In the genomic region with DNA sequence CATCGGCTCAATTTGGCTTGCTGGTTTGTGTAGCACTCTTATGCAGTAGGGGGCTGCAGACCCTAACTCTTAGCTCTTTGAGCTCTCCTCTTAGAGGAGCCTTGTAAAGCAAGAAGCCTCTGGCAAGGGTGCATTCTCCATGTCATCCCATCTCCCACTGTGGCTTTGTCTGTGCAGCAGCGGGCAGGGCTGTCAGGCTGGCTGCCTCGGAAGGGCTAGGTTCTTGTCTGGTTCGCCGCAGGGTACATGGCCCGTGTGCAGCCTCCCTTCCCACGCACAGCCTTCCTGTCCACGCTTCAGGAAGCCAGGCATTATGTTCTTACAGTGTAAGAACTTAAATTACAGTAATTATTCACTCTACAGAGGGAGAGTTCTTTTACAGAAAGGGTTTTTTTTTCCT, we compare ENCODE assay signal across 10 mouse cellular contexts. TPM values are rescaled to one million over a fixed set of nuclear protein-coding genes. Genes with fewer than 3 reads are reported as not detected.
DNase-seq lines count a peak whose midpoint lies in the region; ATAC-seq lines count a peak whose summit lies in the region.
"Had no signal": no experiment of that assay in that cellular context is flagged by ENCODE, and none has a peak within 500 bp of the region (broad histone marks: within the 10 kb centered on the region; RNA-seq: fewer than 3 reads in every experiment).

No protein-coding gene starts in this region.

- H3K27me3 ChIP-seq in megakaryocyte, embryonic 14.5 days (replicated peaks) = no peaks in the 10 kb centered on the region
- no peaks in the 10 kb centered on the region for H3K27me3 ChIP-seq in embryonic facial prominence, embryonic 10.5 days (replicated peaks; ENCODE audit: low read depth, poor library complexity, severe bottlenecking)
- H3K27me3 ChIP-seq in hindbrain, embryonic 11.5 days (ENCODE audit: control insufficient read depth, insufficient read depth, low read length) = no peaks in the 10 kb centered on the region
- no peaks in the 10 kb centered on the region for H3K27me3 ChIP-seq in neural tube, embryonic 15.5 days (replicated peaks)
- H3K27me3 ChIP-seq: liver, embryonic 15.5 days had no signal

- WGBS in embryonic facial prominence, embryonic 10.5 days = 42% methylated on average over 8 of the region's 8 CpGs
- WGBS in hindbrain, embryonic 11.5 days = 45% methylated on average over 8 of the region's 8 CpGs
- whole genome bisulfite sequencing in neural tube, embryonic 15.5 days = 40% methylated on average over 8 of the region's 8 CpGs

- peak overlapping the region; percentile 62 for H3K4me3 ChIP-seq in megakaryocyte, embryonic 14.5 days (replicated peaks)
- peak overlapping the region; percentile 1; the same call in 1 of the 2 replicates for H3K4me3 ChIP-seq in embryonic facial prominence, embryonic 10.5 days
- H3K4me3 ChIP-seq in hindbrain, embryonic 11.5 days (ENCODE audit: low read depth, low read length) = no peak overlapping the region
- no peak overlapping the region for H3K4me3 ChIP-seq in neural tube, embryonic 15.5 days (replicated peaks)
- H3K4me3 ChIP-seq: liver, embryonic 15.5 days had no signal

- peaks cover 44% of the 10 kb centered on the region for H3K4me1 ChIP-seq in megakaryocyte, embryonic 14.5 days
- H3K4me1 ChIP-seq in embryonic facial prominence, embryonic 10.5 days = peaks cover 23% of the 10 kb centered on the region
- H3K4me1 ChIP-seq in hindbrain, embryonic 11.5 days (replicated peaks; ENCODE audit: control insufficient read depth, insufficient read depth, low read length) = no peaks in the 10 kb centered on the region
- peaks cover 20% of the 10 kb centered on the region for H3K4me1 ChIP-seq in neural tube, embryonic 15.5 days

- H3K9ac ChIP-seq in hindbrain, embryonic 11.5 days (ENCODE audit: low read depth, low read length) = peak overlapping the region; percentile 31; the same call in 1 of the 2 replicates
- no peak overlapping the region for H3K9ac ChIP-seq in neural tube, embryonic 15.5 days (replicated peaks)
- H3K9ac ChIP-seq: liver, embryonic 15.5 days had no signal

- no peaks in the 10 kb centered on the region for H3K9me3 ChIP-seq in megakaryocyte, embryonic 14.5 days
- H3K9me3 ChIP-seq in embryonic facial prominence, embryonic 10.5 days = no peaks in the 10 kb centered on the region
- H3K9me3 ChIP-seq in hindbrain, embryonic 11.5 days (ENCODE audit: control insufficient read depth, low read length) = no peaks in the 10 kb centered on the region
- H3K9me3 ChIP-seq in neural tube, embryonic 15.5 days (replicated peaks) = no peaks in the 10 kb centered on the region
- H3K9me3 ChIP-seq: liver, embryonic 15.5 days had no signal

- H3K36me3 ChIP-seq in megakaryocyte, embryonic 14.5 days (replicated peaks; ENCODE audit: low read length) = peaks cover 33% of the 10 kb centered on the region
- peaks cover 29% of the 10 kb centered on the region for H3K36me3 ChIP-seq in embryonic facial prominence, embryonic 10.5 days (replicated peaks)
- no peaks in the 10 kb centered on the region; the same call in 1 of the 2 replicates for H3K36me3 ChIP-seq in hindbrain, embryonic 11.5 days (ENCODE audit: control insufficient read depth, insufficient read depth, low read length)
- H3K36me3 ChIP-seq in neural tube, embryonic 15.5 days = peaks cover 4% of the 10 kb centered on the region

- peak overlapping the region; percentile 45; the same call in 1 of the 2 replicates for H3K27ac ChIP-seq in embryonic facial prominence, embryonic 10.5 days (replicated peaks)
- 0 out of 2 replicates have a peak overlapping the region, but pooled peaks have one; percentile 24 for H3K27ac ChIP-seq in hindbrain, embryonic 11.5 days (ENCODE audit: low read depth, low read length)
- H3K27ac ChIP-seq in neural tube, embryonic 15.5 days (replicated peaks) = peak overlapping the region; percentile 29
- H3K27ac ChIP-seq: liver, embryonic 15.5 days had no signal

- no peak overlapping the region for H3K4me2 ChIP-seq in hindbrain, embryonic 11.5 days (replicated peaks; ENCODE audit: low read depth, low read length)
- no peak overlapping the region for H3K4me2 ChIP-seq in neural tube, embryonic 15.5 days
- H3K4me2 ChIP-seq: liver, embryonic 15.5 days had no signal

- DNase-seq in embryonic facial prominence, embryonic 10.5 days (ENCODE audit: low spot score) = no peak
- no peak for DNase-seq in hindbrain, embryonic 11.5 days (ENCODE audit: low spot score)
- no peak for DNase-seq in thymus, postnatal 14 days
- no peak for DNase-seq in thymus, postnatal 0 days (ENCODE audit: low spot score)
- DNase-seq: kidney, postnatal 25 days had no signal

- no peak for ATAC-seq in megakaryocyte, adult 5-6 weeks (ENCODE audit: poor library complexity, severe bottlenecking)
- ATAC-seq in hindbrain, embryonic 11.5 days (ENCODE audit: low FRiP score) = no peak
- no peak; the same call in 1 of the 2 replicates for ATAC-seq in neural tube, embryonic 15.5 days (ENCODE audit: low FRiP score)

RNA-seq across cellular contexts. Expression of a gene that starts 5.6 kb away (rescaled TPM):
- 65.2 and 126 TPM in 2 replicates for polyA plus RNA-seq in megakaryocyte, embryonic 14.5 days (2012; ENCODE audit: insufficient read depth, low replicate concordance)
- total RNA-seq in megakaryocyte, adult 5-6 weeks (2015) = 44.6 and 45.0 TPM in 2 replicates
- total RNA-seq in megakaryocyte, adult 5-6 weeks (2017) = 60.6 and 61.0 TPM in 2 replicates
- 56.2 and 56.4 TPM in 2 replicates for polyA plus RNA-seq in embryonic facial prominence, embryonic 10.5 days (2016; fragmentation: Nextera tagmentation; extraction: Ambion mirVana)
- 52.5 and 54.2 TPM in 2 replicates for polyA plus RNA-seq in hindbrain, embryonic 11.5 days (2014; fragmentation: Nextera tagmentation; extraction: Ambion mirVana)
- polyA plus RNA-seq in neural tube, embryonic 15.5 days (2015; fragmentation: Nextera tagmentation; extraction: Ambion mirVana) = 58.5 and 58.8 TPM in 2 replicates
- 60.1 and 66.6 TPM in 2 replicates for polyA plus RNA-seq in thymus, postnatal 0 days (2015; fragmentation: Nextera tagmentation; extraction: Ambion mirVana)

RNA-seq across cellular contexts. Expression of a gene that starts 5.6 kb away (rescaled TPM):
- polyA plus RNA-seq in megakaryocyte, embryonic 14.5 days (2012; ENCODE audit: insufficient read depth, low replicate concordance) = 2.5 and 4.8 TPM in 2 replicates
- total RNA-seq in megakaryocyte, adult 5-6 weeks (2015) = 10.8 and 11.4 TPM in 2 replicates
- 19.1 and 21.8 TPM in 2 replicates for total RNA-seq in megakaryocyte, adult 5-6 weeks (2017)
- 50.2 and 58.0 TPM in 2 replicates for polyA plus RNA-seq in embryonic facial prominence, embryonic 10.5 days (2016; fragmentation: Nextera tagmentation; extraction: Ambion mirVana)
- 61.5 and 63.3 TPM in 2 replicates for polyA plus RNA-seq in hindbrain, embryonic 11.5 days (2014; fragmentation: Nextera tagmentation; extraction: Ambion mirVana)
- 61.5 and 65.2 TPM in 2 replicates for polyA plus RNA-seq in neural tube, embryonic 15.5 days (2015; fragmentation: Nextera tagmentation; extraction: Ambion mirVana)
- polyA plus RNA-seq in thymus, postnatal 0 days (2015; fragmentation: Nextera tagmentation; extraction: Ambion mirVana) = 50.7 and 54.1 TPM in 2 replicates

RNA-seq across cellular contexts. Expression of a gene that starts 40.0 kb away (rescaled TPM):
- polyA plus RNA-seq in megakaryocyte, embryonic 14.5 days (2012; ENCODE audit: insufficient read depth, low replicate concordance) = 21.5 and 66.3 TPM in 2 replicates
- total RNA-seq in megakaryocyte, adult 5-6 weeks (2015) = 36.3 and 36.7 TPM in 2 replicates
- total RNA-seq in megakaryocyte, adult 5-6 weeks (2017) = 72.7 and 83.1 TPM in 2 replicates
- polyA plus RNA-seq in embryonic facial prominence, embryonic 10.5 days (2016; fragmentation: Nextera tagmentation; extraction: Ambion mirVana) = 130 and 131 TPM in 2 replicates
- 345 and 366 TPM in 2 replicates for polyA plus RNA-seq in hindbrain, embryonic 11.5 days (2014; fragmentation: Nextera tagmentation; extraction: Ambion mirVana)
- polyA plus RNA-seq in neural tube, embryonic 15.5 days (2015; fragmentation: Nextera tagmentation; extraction: Ambion mirVana) = 504 and 568 TPM in 2 replicates
- 46.9 and 52.2 TPM in 2 replicates for polyA plus RNA-seq in thymus, postnatal 0 days (2015; fragmentation: Nextera tagmentation; extraction: Ambion mirVana)

RNA-seq across cellular contexts. Expression of a gene that starts 40.8 kb away (rescaled TPM):
- 9.9 and 10.0 TPM in 2 replicates for polyA plus RNA-seq in megakaryocyte, embryonic 14.5 days (2012; ENCODE audit: insufficient read depth, low replicate concordance)
- 2.3 and 3.2 TPM in 2 replicates for total RNA-seq in megakaryocyte, adult 5-6 weeks (2015)
- total RNA-seq in megakaryocyte, adult 5-6 weeks (2017) = 2.2 and 3.8 TPM in 2 replicates
- polyA plus RNA-seq in embryonic facial prominence, embryonic 10.5 days (2016; fragmentation: Nextera tagmentation; extraction: Ambion mirVana) = 17.7 and 19.6 TPM in 2 replicates
- 4.5 and 5.0 TPM in 2 replicates for polyA plus RNA-seq in hindbrain, embryonic 11.5 days (2014; fragmentation: Nextera tagmentation; extraction: Ambion mirVana)
- polyA plus RNA-seq in neural tube, embryonic 15.5 days (2015; fragmentation: Nextera tagmentation; extraction: Ambion mirVana) = 9.6 and 10.8 TPM in 2 replicates
- 9.8 and 12.0 TPM in 2 replicates for polyA plus RNA-seq in thymus, postnatal 0 days (2015; fragmentation: Nextera tagmentation; extraction: Ambion mirVana)

RNA-seq across cellular contexts. Expression of a gene that starts 46.5 kb away (rescaled TPM):
- 64.6 and 102 TPM in 2 replicates for polyA plus RNA-seq in megakaryocyte, embryonic 14.5 days (2012; ENCODE audit: insufficient read depth, low replicate concordance)
- total RNA-seq in megakaryocyte, adult 5-6 weeks (2015) = 8.0 and 9.7 TPM in 2 replicates
- total RNA-seq in megakaryocyte, adult 5-6 weeks (2017) = 22.0 and 23.1 TPM in 2 replicates
- polyA plus RNA-seq in embryonic facial prominence, embryonic 10.5 days (2016; fragmentation: Nextera tagmentation; extraction: Ambion mirVana) = 479 and 683 TPM in 2 replicates
- polyA plus RNA-seq in hindbrain, embryonic 11.5 days (2014; fragmentation: Nextera tagmentation; extraction: Ambion mirVana) = 2,103 and 2,160 TPM in 2 replicates
- polyA plus RNA-seq in neural tube, embryonic 15.5 days (2015; fragmentation: Nextera tagmentation; extraction: Ambion mirVana) = 1,500 and 1,731 TPM in 2 replicates
- 137 and 143 TPM in 2 replicates for polyA plus RNA-seq in thymus, postnatal 0 days (2015; fragmentation: Nextera tagmentation; extraction: Ambion mirVana)
- total RNA-seq: MEL had no signal

Comparison
In these comparisons a context has a peak if more than half of its experiments do, and no peak if none do; other contexts are left out.
1. H3K4me3 ChIP-seq: peak in megakaryocyte, embryonic 14.5 days (single experiment) and embryonic facial prominence, embryonic 10.5 days (single experiment); none in hindbrain, embryonic 11.5 days (single experiment) and neural tube, embryonic 15.5 days (single experiment).
2. Peak in every context shown above with its lines, with median percentiles within 50 percentile points of each other: H3K27ac ChIP-seq.